Mouse (Mus musculus) C2C12 (cell line): Measurements from ENCODE around the gene Nid1.

Experiments
- CEBPB ChIP-seq: IDR thresholded peaks from one replicate; pipeline ENCODE4 v1.6.1; 2011; ENCODE audit warnings: low read depth, mild to moderate bottlenecking, control low read depth, moderate library complexity
- CTCF ChIP-seq: IDR thresholded peaks from one replicate; pipeline ENCODE4 v1.5.1; 2011; ENCODE audit not compliant: control insufficient read depth, insufficient read depth, insufficient read length
- FOSL1 ChIP-seq: IDR thresholded peaks from one replicate; pipeline ENCODE4 v1.8.0; 2011; ENCODE audit warnings: mild to moderate bottlenecking, low read length; ENCODE audit not compliant: poor library complexity, insufficient read depth, severe bottlenecking
- MAX ChIP-seq: IDR thresholded peaks from one replicate; pipeline ENCODE4 v1.6.1; 2011; ENCODE audit warnings: mild to moderate bottlenecking, control low read depth
- MYOD1 ChIP-seq: IDR thresholded peaks from one replicate; pipeline ENCODE4 v1.6.1; 2011; ENCODE audit warnings: low read depth; ENCODE audit not compliant: control insufficient read depth, insufficient read length
- MYOG ChIP-seq: IDR thresholded peaks from one replicate; pipeline ENCODE4 v1.6.1; 2011; ENCODE audit not compliant: control insufficient read depth, insufficient read length; ENCODE audit errors: extremely low read depth
- USF1 ChIP-seq: IDR thresholded peaks from one replicate; pipeline ENCODE4 v1.6.1; 2011; ENCODE audit warnings: low read depth, mild to moderate bottlenecking, control low read depth, moderate library complexity

GRCm38 (mm10) chr13:13463949-13464348 lies 26.6 kb downstream of the Nid1 start:
- no peak for TF ChIP-seq CTCF
- no peak for TF ChIP-seq USF1
- no peak for TF ChIP-seq CEBPB
- TF ChIP-seq MAX = no peak
- TF ChIP-seq MYOG = no peak
- no peak for TF ChIP-seq MYOD1
- TF ChIP-seq FOSL1 = no peak
